Mouse (Mus musculus) heart, adult 2 months (tissue): Measurements from ENCODE around the gene Asb2.

Experiments
- CTCF ChIP-seq: fragments of 200-600 bp; IDR thresholded peaks from 2 replicates; pipeline ENCODE4 v1.8.1; 2022; ENCODE audit warnings: antibody characterized with exemption, mild to moderate bottlenecking, moderate library complexity
- POLR2A ChIP-seq: fragments of 200-500 bp; IDR thresholded peaks from 2 replicates; pipeline ENCODE4 v1.6.1; 2011; ENCODE audit warnings: mild to moderate bottlenecking, low read depth, low read length, control low read depth; ENCODE audit not compliant: insufficient read depth

DNA sequence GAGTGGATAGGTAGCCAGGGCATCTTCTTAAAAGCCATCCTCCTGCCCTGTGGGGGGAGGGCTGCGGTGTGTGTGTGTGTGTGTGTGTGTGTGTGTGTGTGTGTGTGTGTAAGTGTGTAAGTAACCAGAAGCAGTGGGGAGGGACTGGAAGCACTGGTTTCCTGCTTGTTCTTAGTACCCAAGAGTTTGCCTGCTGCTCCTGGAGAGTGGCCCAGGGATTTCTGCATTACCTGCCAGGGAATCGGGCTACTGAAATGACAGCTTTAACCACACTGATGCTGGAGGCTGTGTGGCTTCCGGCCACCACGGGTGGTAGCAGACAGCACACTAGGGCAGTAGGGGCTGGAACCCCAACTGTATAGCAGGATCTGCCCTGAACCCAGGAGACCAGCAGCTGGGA lies 34.2 kb upstream of the Asb2 start:
- TF ChIP-seq POLR2A, result no peak
- no peak for TF ChIP-seq CTCF
